Mouse (Mus musculus): Measurements from ENCODE around the gene Golgb1. TPM values are rescaled to one million over a fixed set of nuclear protein-coding genes. Genes with fewer than 3 reads are reported as not detected.
A peak's percentile ranks its signal among the peaks of the same experiment; 100 is the strongest.
"Not testable (repeated sequence)": the region's sequence is repeated elsewhere in the genome, so short reads cannot be mapped to it uniquely, and the experiment has no call there.

Golgb1 gene
- polyA plus RNA-seq (2015; fragmentation: Nextera tagmentation; extraction: Ambion mirVana): 93.8 and 97.1 TPM in 2 replicates

GRCm38 (mm10) chr16:36874583-36875275 lies at the start of gene Golgb1, which contains the start of gene Eaf2:
Gene Golgb1 (plus strand): TSS chr16:36875140.
Gene Eaf2 (minus strand): TSS chr16:36875003.
- Histone ChIP-seq H3K27me3 (no peaks in the 10 kb centered on the region), H3K4me2 (peak within 1 kb of the TSS; percentile 77), H3K9ac (peak within 1 kb of the TSS; percentile 77), H3K9me3 (replicated peaks) (no peaks in the 10 kb centered on the region), H3K4me1 (peaks cover 22% of the 10 kb centered on the region), H3K4me3 (peak within 1 kb of the TSS; percentile 77), H3K27ac (peak within 1 kb of the TSS; percentile 76), H3K36me3 (ENCODE audit: poor library complexity, severe bottlenecking) (peaks cover 22% of the 10 kb centered on the region)
- WGBS: under 1% methylated on average over 43 of the region's 43 CpGs
- peak; percentile 100 for ATAC-seq

- WGBS: 8% methylated on average over 11 of the region's 11 CpGs
- ATAC-seq: no peak
- H3K4me1 ChIP-seq: peaks cover 16% of the 10 kb centered on the region
- H3K27ac ChIP-seq: no peak overlapping the region
- no peaks in the 10 kb centered on the region for H3K9me3 ChIP-seq (replicated peaks)
- H3K36me3 ChIP-seq (ENCODE audit: poor library complexity, severe bottlenecking): 0 out of 2 replicates have a peak, but pooled peaks cover 4% of the 10 kb centered on the region
- H3K4me2 ChIP-seq: peak overlapping the region; percentile 73
- H3K27me3 ChIP-seq: peaks cover 3% of the 10 kb centered on the region; the same call in 1 of the 2 replicates
- peak overlapping the region; percentile 95; the same call in 1 of the 2 replicates for H3K9ac ChIP-seq
- peak overlapping the region; percentile 87 for H3K4me3 ChIP-seq
Measured at GRCm38 (mm10) chr16:36827611-36828053, 47.3 kb upstream of the Golgb1 start.

GRCm38 (mm10) chr16:36828054-36828786 lies 46.7 kb upstream of the Golgb1 start, which contains the start of gene Iqcb1:
Gene Iqcb1 (plus strand): TSS chr16:36828385.
- Histone ChIP-seq H3K9ac (peak within 1 kb of the TSS; percentile 95), H3K4me2 (peak within 1 kb of the TSS; percentile 73)

GRCm38 (mm10) chr16:36828820-36829219 lies 46.1 kb upstream of the Golgb1 start:
- peaks cover 3% of the 10 kb centered on the region; the same call in 1 of the 2 replicates for H3K27me3 ChIP-seq
- 0 out of 2 replicates have a peak, but pooled peaks cover 4% of the 10 kb centered on the region for H3K36me3 ChIP-seq (ENCODE audit: poor library complexity, severe bottlenecking)
- WGBS: 2% methylated on average over 11 of the region's 11 CpGs
- H3K9ac ChIP-seq: peak overlapping the region; percentile 95
- peak overlapping the region; percentile 75; the same call in 1 of the 2 replicates for H3K27ac ChIP-seq
- H3K4me2 ChIP-seq: peak overlapping the region; percentile 73
- peaks cover 16% of the 10 kb centered on the region for H3K4me1 ChIP-seq
- no peaks in the 10 kb centered on the region for H3K9me3 ChIP-seq (replicated peaks)
- peak overlapping the region; percentile 87 for H3K4me3 ChIP-seq
- ATAC-seq: peak; percentile 32

More at GRCm38 (mm10) chr16:36828054-36828786, 46.7 kb upstream of the Golgb1 start, which contains the start of gene Iqcb1:
- Histone ChIP-seq H3K27ac (peak within 1 kb of the TSS; percentile 75), H3K4me1 (peaks cover 16% of the 10 kb centered on the region), H3K36me3 (ENCODE audit: poor library complexity, severe bottlenecking) (0 out of 2 replicates have a peak, but pooled peaks cover 4% of the 10 kb centered on the region), H3K9me3 (replicated peaks) (no peaks in the 10 kb centered on the region), H3K27me3 (peaks cover 3% of the 10 kb centered on the region; the same call in 1 of the 2 replicates), H3K4me3 (peak within 1 kb of the TSS; percentile 87)
- 1% methylated on average over 63 of the region's 64 CpGs for WGBS
- ATAC-seq: peak; percentile 99

- H3K27me3 ChIP-seq; H3K4me1 ChIP-seq; H3K9ac ChIP-seq; H3K27ac ChIP-seq; ATAC-seq; H3K4me2 ChIP-seq; H3K4me3 ChIP-seq; H3K9me3 ChIP-seq (replicated peaks): not testable (repeated sequence)
- peaks cover 27% of the 10 kb centered on the region for H3K36me3 ChIP-seq (ENCODE audit: poor library complexity, severe bottlenecking)
- 86% methylated on average over 1 of the region's 1 CpGs for WGBS
Measured at GRCm38 (mm10) chr16:36846894-36847293, 28.0 kb upstream of the Golgb1 start.

GRCm38 (mm10) chr16:36851202-36851601 lies 23.7 kb upstream of the Golgb1 start:
- Histone ChIP-seq H3K27ac (no peak overlapping the region), H3K27me3 (no peaks in the 10 kb centered on the region), H3K36me3 (ENCODE audit: poor library complexity, severe bottlenecking) (peaks cover 30% of the 10 kb centered on the region), H3K4me2 (no peak overlapping the region), H3K4me1 (no peaks in the 10 kb centered on the region), H3K9me3 (replicated peaks) (no peaks in the 10 kb centered on the region), H3K4me3 (no peak overlapping the region), H3K9ac (no peak overlapping the region)
- ATAC-seq: no peak
- WGBS: 92% methylated on average over 3 of the region's 3 CpGs

- Histone ChIP-seq H3K27me3 (no peaks in the 10 kb centered on the region), H3K4me3 (no peak overlapping the region), H3K9me3 (replicated peaks) (no peaks in the 10 kb centered on the region), H3K4me2 (no peak overlapping the region), H3K9ac (no peak overlapping the region), H3K36me3 (ENCODE audit: poor library complexity, severe bottlenecking) (peaks cover 48% of the 10 kb centered on the region), H3K4me1 (no peaks in the 10 kb centered on the region), H3K27ac (no peak overlapping the region)
- 93% methylated on average over 3 of the region's 3 CpGs for WGBS
- ATAC-seq: no peak
Measured at GRCm38 (mm10) chr16:36863585-36863984, 11.4 kb upstream of the Golgb1 start.

GRCm38 (mm10) chr16:36869442-36869841 lies 5.5 kb upstream of the Golgb1 start:
- no peak for ATAC-seq
- no peak overlapping the region for H3K4me3 ChIP-seq
- no peak overlapping the region for H3K9ac ChIP-seq
- H3K4me1 ChIP-seq: peaks cover 6% of the 10 kb centered on the region
- 95% methylated on average over 2 of the region's 2 CpGs for WGBS
- H3K36me3 ChIP-seq (ENCODE audit: poor library complexity, severe bottlenecking): peaks cover 58% of the 10 kb centered on the region
- no peaks in the 10 kb centered on the region for H3K27me3 ChIP-seq
- no peaks in the 10 kb centered on the region for H3K9me3 ChIP-seq (replicated peaks)
- no peak overlapping the region for H3K27ac ChIP-seq
- no peak overlapping the region for H3K4me2 ChIP-seq

- H3K9me3 ChIP-seq (replicated peaks): no peaks in the 10 kb centered on the region
- WGBS: under 1% methylated on average over 42 of the region's 48 CpGs
- peak overlapping the region; percentile 77 for H3K9ac ChIP-seq
Measured at GRCm38 (mm10) chr16:36875276-36875851, 424 bp downstream of the Golgb1 start.

GRCm38 (mm10) chr16:36877316-36877715 lies 2.4 kb downstream of the Golgb1 start:
- no peak overlapping the region for H3K4me2 ChIP-seq
- H3K36me3 ChIP-seq (ENCODE audit: poor library complexity, severe bottlenecking): peaks cover 7% of the 10 kb centered on the region
- no peak for ATAC-seq
- no peaks in the 10 kb centered on the region for H3K9me3 ChIP-seq (replicated peaks)
- 80% methylated on average over 5 of the region's 5 CpGs for WGBS
- no peak overlapping the region for H3K4me3 ChIP-seq
- peaks cover 25% of the 10 kb centered on the region for H3K4me1 ChIP-seq
- H3K27me3 ChIP-seq: no peaks in the 10 kb centered on the region
- no peak overlapping the region for H3K9ac ChIP-seq
- H3K27ac ChIP-seq: no peak overlapping the region

More at GRCm38 (mm10) chr16:36875276-36875851, 424 bp downstream of the Golgb1 start:
- peaks cover 24% of the 10 kb centered on the region for H3K4me1 ChIP-seq
- H3K27me3 ChIP-seq: no peaks in the 10 kb centered on the region
- H3K27ac ChIP-seq: peak overlapping the region; percentile 60
- ATAC-seq: peak; percentile 75
- peak overlapping the region; percentile 77 for H3K4me2 ChIP-seq
- peaks cover 20% of the 10 kb centered on the region for H3K36me3 ChIP-seq (ENCODE audit: poor library complexity, severe bottlenecking)
- peak overlapping the region; percentile 77 for H3K4me3 ChIP-seq

GRCm38 (mm10) chr16:36882737-36883343 lies 7.9 kb downstream of the Golgb1 start:
- H3K27ac ChIP-seq: peak overlapping the region; percentile 25; the same call in 1 of the 2 replicates
- peaks cover 21% of the 10 kb centered on the region for H3K4me1 ChIP-seq
- WGBS: 19% methylated on average over 5 of the region's 5 CpGs
- no peaks in the 10 kb centered on the region for H3K9me3 ChIP-seq (replicated peaks)
- H3K9ac ChIP-seq: no peak overlapping the region
- H3K4me2 ChIP-seq: no peak overlapping the region
- peaks cover 20% of the 10 kb centered on the region for H3K36me3 ChIP-seq (ENCODE audit: poor library complexity, severe bottlenecking)
- ATAC-seq: peak; percentile 59
- no peaks in the 10 kb centered on the region for H3K27me3 ChIP-seq
- H3K4me3 ChIP-seq: no peak overlapping the region
